Mouse (Mus musculus) adrenal gland, adult 10 weeks (tissue): ENCODE measurements around the gene Thpo. TPM values are rescaled to one million over a fixed set of nuclear protein-coding genes. Genes with fewer than 3 reads are reported as not detected.

Experiments used
- polyA plus RNA-seq: library from polyadenylated mRNA; stranded (reverse); fragments of 350-450 nt; fragmentation: Illumina TruSeq; extraction: RNeasy Lipid Tissue Mini Kit (QIAGEN cat#74804); gene quantifications from one replicate; pipeline ENCODE4 v1.2.3, GENCODE M21; 2014; ENCODE audit warnings: low read depth, low replicate concordance

The Thpo gene
- polyA plus RNA-seq, result not detected

GRCm38 (mm10) chr16:20733731-20734730 is at the start of gene Thpo:
Thpo (minus strand) TSS chr16:20734511.

GRCm38 (mm10) chr16:20732925-20733730 is 1.2 kb downstream of the Thpo start, which contains the start of gene Chrd:
Chrd (plus strand) TSS chr16:20733127.

GRCm38 (mm10) chr16:20717181-20717977 is 16.9 kb downstream of the Thpo start, which contains the start of the genes Polr2h and Clcn2:
Polr2h (plus strand) TSS chr16:20717665.
Clcn2 (minus strand) TSS chr16:20717746.

GRCm38 (mm10) chr16:20693111-20693701 is 41.1 kb downstream of the Thpo start, which contains the start of gene Fam131a:
Fam131a (plus strand) TSS chr16:20693241.

Other genes starting within 250 kb of the Thpo start
- 12.4 TPM for gene Eif2b5, start 235.7 kb downstream of the Thpo start, polyA plus RNA-seq
- 18.4 TPM for gene Dvl3, start 217.5 kb downstream of the Thpo start, polyA plus RNA-seq
- 132 TPM for gene Ap2m1, start 199.0 kb downstream of the Thpo start, polyA plus RNA-seq
- 17.7 TPM for gene Abcf3, start 185.9 kb downstream of the Thpo start, polyA plus RNA-seq
- gene Vwa5b2, start 145.0 kb downstream of the Thpo start, polyA plus RNA-seq, result not detected
- 1.1 TPM for gene Eef1akmt4, start 122.9 kb downstream of the Thpo start, polyA plus RNA-seq
- not detected for gene Gm49333, start 122.9 kb downstream of the Thpo start, polyA plus RNA-seq
- gene Alg3, start 122.8 kb downstream of the Thpo start, polyA plus RNA-seq, result 8.6 TPM
- gene Camk2n2, start 113.2 kb downstream of the Thpo start, polyA plus RNA-seq, result 1.7 TPM
- gene Ece2, start 104.7 kb downstream of the Thpo start, polyA plus RNA-seq, result 2.4 TPM
- gene Psmd2, start 82.9 kb downstream of the Thpo start, polyA plus RNA-seq, result 113 TPM
- gene Eif4g1, start 66.2 kb downstream of the Thpo start, polyA plus RNA-seq, result 151 TPM
- 0.35 TPM for gene Fam131a, start 41.3 kb downstream of the Thpo start, polyA plus RNA-seq
- 43.4 TPM for gene Polr2h, start 16.8 kb downstream of the Thpo start, polyA plus RNA-seq
- gene Clcn2, start 16.8 kb downstream of the Thpo start, polyA plus RNA-seq, result 1.3 TPM
- 1.2 TPM for gene Chrd, start 1.4 kb downstream of the Thpo start, polyA plus RNA-seq